ENCODE assay signal across 25 mouse cellular contexts in genomic region chr4:62472071-62472470, GRCm38 (mm10). TPM values are rescaled to one million over a fixed set of nuclear protein-coding genes. Genes with fewer than 3 reads are reported as not detected.
"Had no signal": no experiment of that assay in that cellular context is flagged by ENCODE, and none has a peak within 500 bp of the region (broad histone marks: within the 10 kb centered on the region; RNA-seq: fewer than 3 reads in every experiment).

No protein-coding gene starts in this region.

- DNase-seq: kidney, adult 2 months; kidney, postnatal 25 days; layer of hippocampus, postnatal 36 days; liver, embryonic 13.5 days; lung, embryonic 14.5 days; right cerebral cortex, postnatal 25 days; spleen, adult 18-20 months; thymus, adult 18-20 months; thymus, postnatal 36 days had no signal

- H3K36me3 ChIP-seq: liver, embryonic 13.5 days; midbrain, embryonic 12.5 days; midbrain, embryonic 15.5 days; neural tube, embryonic 12.5 days; neural tube, embryonic 15.5 days; stomach, embryonic 15.5 days had no signal

- H3K9me3 ChIP-seq: liver, embryonic 13.5 days; midbrain, embryonic 15.5 days; neural tube, embryonic 12.5 days; neural tube, embryonic 15.5 days; stomach, embryonic 15.5 days had no signal

- H3K9ac ChIP-seq: liver, embryonic 13.5 days; lung, embryonic 14.5 days; midbrain, embryonic 12.5 days; midbrain, embryonic 15.5 days; neural tube, embryonic 12.5 days; neural tube, embryonic 15.5 days; stomach, embryonic 15.5 days had no signal

- H3K27ac ChIP-seq: kidney, postnatal 0 days; layer of hippocampus, adult 2 months; liver, embryonic 13.5 days; macrophage; midbrain, embryonic 12.5 days; midbrain, embryonic 15.5 days; neural tube, embryonic 12.5 days; neural tube, embryonic 15.5 days; stomach, embryonic 15.5 days had no signal

- H3K4me3 ChIP-seq: layer of hippocampus, adult 2 months; liver, embryonic 13.5 days; midbrain, embryonic 12.5 days; midbrain, embryonic 15.5 days; neural tube, embryonic 12.5 days; neural tube, embryonic 15.5 days; stomach, embryonic 15.5 days had no signal

- ATAC-seq: intestine, postnatal 0 days; lung, postnatal 0 days; midbrain, embryonic 15.5 days had no signal

- H3K27me3 ChIP-seq: midbrain, embryonic 15.5 days; neural tube, embryonic 12.5 days; stomach, embryonic 15.5 days had no signal

- H3K4me2 ChIP-seq: liver, embryonic 13.5 days; lung, embryonic 14.5 days; midbrain, embryonic 12.5 days; neural tube, embryonic 12.5 days; stomach, embryonic 15.5 days had no signal

- H3K4me1 ChIP-seq: midbrain, embryonic 12.5 days; neural tube, embryonic 12.5 days had no signal

RNA-seq across cellular contexts. Expression of gene Wdr31, which starts 1.4 kb away (rescaled TPM):
- total RNA-seq: megakaryocyte, adult 5-6 weeks had no signal

RNA-seq across cellular contexts. Expression of gene Hdhd3, which starts 31.2 kb away (rescaled TPM):
- total RNA-seq: megakaryocyte, adult 5-6 weeks had no signal

RNA-seq across cellular contexts. Expression of gene Rnf183, which starts 37.0 kb away (rescaled TPM):
- total RNA-seq: layer of hippocampus, adult 2 months; layer of hippocampus, postnatal 10 days; layer of hippocampus, postnatal 36 days; liver, adult 2 months; megakaryocyte, adult 5-6 weeks had no signal
- polyA plus RNA-seq: intestine, embryonic 14.5 days; limb, embryonic 11.5 days; liver, adult 2 months; liver, embryonic 13.5 days; liver, embryonic 16.5 days; lung, embryonic 14.5 days; lung, postnatal 0 days; macrophage; neural tube, embryonic 12.5 days; stomach, embryonic 15.5 days had no signal
